Mouse (Mus musculus) gastrocnemius, postnatal 36 days (tissue): ENCODE data around the gene Vpreb1. TPM values are rescaled to one million over a fixed set of nuclear protein-coding genes. Genes with fewer than 3 reads are reported as not detected.

ENCODE experiments used
- DNase-seq, 2 experiments: peaks; one replicate each; pipeline ENCODE4 v3.0.0; 2022
- intact Hi-C: fragments of 180-260 bp; cut with DNase I; formaldehyde crosslinking; loops from one replicate; pipeline ENCODE4 v1.15.1; 2025
- long read RNA-seq, 2 experiments: library from polyadenylated mRNA; stranded (forward); transcript quantifications; one replicate each; pipeline ENCODE4 v2.0.0; 2021
- total RNA-seq, 2 experiments: library from RNA; stranded (reverse); gene quantifications; 2 replicates each; pipeline ENCODE4 v1.2.3; 2021

Gene Vpreb1
- not detected for total RNA-seq
- long read RNA-seq, experiment 1, partial matches to known transcripts, result 0 of 1 reads
- long read RNA-seq, experiment 1, other reads (novel, unspliced or antisense), result 0 of 1 reads
- long read RNA-seq, experiment 2, partial matches to known transcripts, result 0 of 1 reads
- long read RNA-seq, experiment 2, other reads (novel, unspliced or antisense), result 1 of 1 reads

GRCm38 (mm10) chr16:16870617-16871331, at the start of gene Vpreb1, which contains the start of gene Top3b:
TSS of gene Vpreb1 (minus strand) at chr16:16870843.
TSS of gene Top3b (plus strand) at chr16:16870736.
- DNase-seq, result peak; percentile 82 to 83
- intact Hi-C loops, result no loop called here

DNA sequence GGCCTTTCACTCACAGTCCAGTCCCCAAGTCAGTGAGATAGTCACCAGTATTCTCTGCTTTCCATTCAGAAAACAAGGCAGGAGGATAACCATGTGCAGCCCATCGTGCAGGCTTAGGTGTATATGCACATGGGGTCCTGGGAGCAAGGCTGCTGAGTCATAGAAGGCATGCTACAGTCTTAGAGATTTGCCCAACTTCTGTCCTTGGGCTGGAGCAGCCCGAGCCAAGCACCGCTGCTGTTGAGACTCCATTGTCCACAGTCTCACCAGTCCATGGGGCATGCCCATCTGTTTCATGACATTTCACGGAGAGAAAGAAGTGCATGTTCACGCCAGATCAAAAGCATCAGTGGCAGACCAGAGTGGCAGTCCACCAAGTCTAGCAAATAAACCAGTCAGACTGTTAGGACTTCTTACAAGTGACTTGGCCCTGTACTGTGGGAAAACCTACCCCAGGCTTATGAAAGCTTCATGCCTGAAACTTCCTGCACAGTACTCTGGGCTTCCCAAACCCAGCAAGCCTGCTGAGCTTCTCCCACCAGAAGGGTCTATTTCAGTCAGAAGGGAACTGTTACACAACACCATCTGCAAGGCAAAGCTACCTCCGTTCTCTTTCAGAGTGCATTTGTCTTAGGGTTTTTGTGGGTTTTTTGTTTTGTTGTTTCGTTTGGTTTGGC, 47.9 kb upstream of the Vpreb1 start:
- no peak for DNase-seq
- intact Hi-C loops, result loop anchor here (10.0 kb wide), 1 partner anchor 356 kb away; the partner anchor contains the start of gene Tmem191c

DNA sequence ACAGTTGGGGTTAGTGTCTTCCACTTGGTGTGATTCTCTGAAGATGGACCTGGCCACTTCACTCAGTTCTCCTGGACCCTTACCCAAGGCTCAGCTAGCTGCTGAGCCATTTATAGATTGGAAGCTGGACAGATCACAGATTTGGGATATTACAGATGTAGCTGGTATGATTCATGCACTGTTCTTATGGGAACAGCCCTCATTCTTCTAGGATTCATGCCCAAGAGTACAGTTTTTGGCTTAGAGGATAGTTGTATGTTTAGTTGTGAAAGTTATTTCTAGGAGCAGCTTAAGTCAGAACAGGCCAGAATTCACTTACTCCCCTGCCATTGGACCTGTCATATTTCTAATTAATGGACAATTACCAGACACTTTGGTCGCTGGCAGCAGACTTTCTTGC, 42.8 kb upstream of the Vpreb1 start:
- intact Hi-C loops, result loop anchor here (2.0 to 10.0 kb wide), 2 partner anchors 63 to 361 kb away; partner anchors contain the start of gene Tmem191c
- DNase-seq, result no peak

DNA sequence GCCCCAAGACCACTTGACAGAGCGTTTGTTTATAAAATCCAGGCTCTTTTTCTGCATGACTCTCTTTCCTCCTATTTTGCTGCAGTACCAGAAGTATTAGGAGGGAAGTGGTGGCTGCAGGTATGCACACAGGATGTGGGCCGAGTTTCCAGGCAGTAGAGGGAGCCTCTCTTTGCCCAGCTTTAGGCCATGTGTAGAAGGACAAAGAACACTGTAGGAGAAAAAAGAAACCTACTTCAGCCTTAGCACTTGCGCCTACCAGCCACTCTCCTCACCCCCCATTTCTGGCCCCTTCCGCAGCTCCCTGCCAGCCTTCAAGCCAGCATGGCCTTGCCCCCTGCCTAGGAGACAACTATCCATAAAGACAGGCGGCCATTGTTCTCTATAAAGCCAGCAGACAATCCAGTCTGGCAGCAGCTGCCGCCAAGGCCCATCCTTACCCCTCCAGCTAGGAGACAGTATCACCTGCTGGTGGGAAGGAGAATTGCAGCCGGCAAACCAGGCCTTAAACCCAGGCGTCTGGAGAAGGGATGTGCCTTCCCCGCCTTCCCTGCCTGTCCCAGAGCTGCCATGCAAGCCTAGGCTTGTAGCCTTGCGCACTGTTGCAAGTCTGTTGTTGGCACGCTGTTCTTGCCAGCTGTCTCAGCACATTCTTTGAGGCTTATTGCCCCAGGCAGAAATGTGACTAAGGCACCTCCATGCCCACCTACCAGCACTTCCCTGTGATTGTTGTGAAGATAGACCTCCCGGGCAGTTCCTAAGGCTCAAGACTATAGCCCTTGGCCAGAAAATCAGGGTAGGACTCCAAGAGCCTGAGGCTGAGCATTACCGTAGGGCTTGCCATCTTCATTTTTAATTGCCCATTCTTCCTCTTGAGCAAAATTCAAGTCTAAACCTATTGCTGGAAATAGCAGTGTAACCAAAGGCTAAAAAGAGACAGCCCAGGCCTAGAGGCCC, 41.3 kb upstream of the Vpreb1 start:
- intact Hi-C loops, result loop anchor here (2.0 to 10.0 kb wide), 2 partner anchors 61 to 363 kb away; partner anchors contain the start of gene Tmem191c
- DNase-seq, result peak; percentile 60 to 67

GRCm38 (mm10) chr16:16907799-16908198, 37.2 kb upstream of the Vpreb1 start:
- intact Hi-C loops, result no loop called here
- DNase-seq, result peak; percentile 30 to 57

- DNase-seq, result no peak
- intact Hi-C loops, result no loop called here
Measured at GRCm38 (mm10) chr16:16903188-16903587, 32.5 kb upstream of the Vpreb1 start.

- no peak for DNase-seq
- intact Hi-C loops, result no loop called here
Measured at GRCm38 (mm10) chr16:16902329-16902728, 31.7 kb upstream of the Vpreb1 start.

DNA sequence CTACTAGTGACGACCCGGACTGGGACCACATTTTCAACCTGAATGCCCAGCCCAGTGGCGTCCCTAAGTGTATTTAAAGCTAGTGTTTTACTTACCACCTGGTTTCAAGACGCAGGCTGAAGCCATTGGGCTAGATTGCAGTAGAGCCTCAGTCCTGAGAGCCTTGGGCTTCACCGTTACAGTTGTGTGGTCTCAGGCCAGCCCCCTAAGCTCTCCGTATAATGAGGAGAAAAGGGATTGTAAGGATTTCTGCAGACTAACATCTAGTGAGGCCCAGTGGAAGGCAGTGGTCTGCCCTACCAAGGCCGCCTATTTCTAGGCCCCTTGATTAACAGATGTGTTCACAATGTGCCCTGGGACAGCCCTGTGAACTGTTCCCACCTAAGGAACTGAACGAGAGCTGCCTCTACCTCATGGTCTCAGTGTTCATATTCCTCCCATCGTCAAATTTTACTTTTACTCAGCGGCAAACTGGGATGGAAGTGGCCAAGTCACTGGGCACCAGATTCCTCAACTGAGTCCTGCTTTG, 26.5 kb upstream of the Vpreb1 start:
- intact Hi-C loops, result no loop called here
- no peak for DNase-seq

DNA sequence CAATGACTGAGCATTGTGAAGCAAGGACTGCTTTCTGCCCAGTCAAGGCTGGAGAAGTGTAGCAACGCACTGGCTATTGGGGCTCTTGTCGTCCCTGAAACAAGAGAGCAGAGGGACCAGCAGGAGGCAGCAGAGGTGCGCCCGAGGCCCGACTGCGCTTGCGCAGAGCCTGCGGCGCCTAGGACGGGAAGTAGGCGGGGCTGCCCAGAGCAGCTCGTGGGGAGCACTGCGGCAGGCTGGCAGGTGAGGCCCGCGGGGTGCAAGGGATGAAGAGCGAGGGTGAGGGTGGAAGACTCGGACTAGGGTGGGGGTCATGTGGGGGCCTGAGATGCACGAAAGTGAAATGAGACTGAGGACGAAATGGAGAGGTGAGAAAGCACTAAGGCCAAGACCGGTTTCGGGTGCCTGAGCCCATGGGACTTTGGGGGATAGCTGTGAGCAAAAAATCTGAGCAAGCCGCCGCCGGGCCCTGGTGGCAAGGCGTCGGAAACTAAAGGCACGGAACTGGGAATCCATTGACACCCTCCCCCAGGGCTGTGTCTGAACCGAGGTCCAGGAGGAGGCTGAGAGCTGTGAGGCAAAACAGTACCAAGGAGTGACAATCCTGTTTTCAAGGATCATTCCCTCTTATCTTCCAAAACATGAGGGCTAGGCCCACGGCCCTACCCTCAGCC, 25.9 kb upstream of the Vpreb1 start, which contains the start of gene Ppm1f:
Ppm1f (plus strand) TSS at position 88 of the 674 bp plus-strand sequence.
- DNase-seq, result peak; percentile 92 to 94
- intact Hi-C loops, result no loop called here

DNA sequence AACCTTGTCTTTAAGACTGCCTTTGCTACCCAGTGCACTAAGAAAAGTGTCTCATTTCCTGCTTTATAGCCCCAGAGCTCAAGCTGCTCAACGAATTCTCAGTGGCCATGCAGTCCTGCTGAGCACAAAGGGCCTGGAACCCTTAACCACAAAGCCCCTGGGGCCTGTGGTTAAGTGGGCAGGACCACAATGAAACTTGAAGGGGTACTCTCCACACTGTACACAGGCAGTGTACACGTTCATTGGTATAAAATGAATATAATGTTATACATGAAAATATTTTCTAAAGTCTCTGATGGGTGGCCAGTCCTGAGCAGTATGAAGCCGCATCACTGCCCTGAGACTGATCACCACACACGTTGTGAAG, 25.4 kb upstream of the Vpreb1 start:
- intact Hi-C loops, result no loop called here
- no peak for DNase-seq

DNA sequence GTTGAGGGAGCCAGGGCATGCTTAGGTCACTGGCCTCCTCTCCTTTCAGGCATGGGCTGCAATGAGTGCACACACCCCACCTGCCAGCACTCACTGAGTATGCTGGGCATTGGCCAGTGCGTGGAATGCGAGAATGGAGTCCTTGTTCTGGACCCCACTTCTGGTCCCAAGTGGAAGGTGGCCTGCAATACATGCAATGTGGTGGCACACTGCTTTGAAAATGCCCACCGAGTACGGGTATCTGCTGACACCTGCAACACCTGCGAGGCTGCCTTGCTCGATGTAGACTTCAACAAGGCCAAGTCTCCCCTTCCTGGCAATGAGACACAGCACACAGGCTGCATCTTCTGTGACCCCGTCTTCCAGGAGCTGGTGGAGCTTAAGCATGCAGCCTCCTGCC, 21.7 kb upstream of the Vpreb1 start:
- DNase-seq, result no peak
- intact Hi-C loops, result no loop called here

DNA sequence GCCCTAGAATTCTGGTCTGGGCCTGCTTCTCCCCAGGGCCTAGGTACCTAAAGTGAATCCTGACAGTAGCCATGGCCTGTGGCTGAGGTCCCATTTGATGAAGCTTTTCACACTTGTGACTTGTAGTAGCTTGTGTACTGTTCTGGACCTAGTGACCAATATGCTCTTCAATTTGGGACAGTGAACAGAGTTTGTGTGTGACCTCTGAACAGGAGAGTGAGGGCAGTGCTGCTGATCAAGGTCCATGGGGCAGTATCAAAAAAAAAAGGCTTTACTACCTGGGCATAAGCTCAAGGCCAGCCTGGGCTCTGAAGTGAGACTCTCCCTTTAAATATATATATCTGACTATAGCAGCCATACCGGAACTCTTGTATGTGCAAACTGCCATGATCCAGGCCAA, 17.7 kb upstream of the Vpreb1 start:
- no peak for DNase-seq
- intact Hi-C loops, result no loop called here

DNA sequence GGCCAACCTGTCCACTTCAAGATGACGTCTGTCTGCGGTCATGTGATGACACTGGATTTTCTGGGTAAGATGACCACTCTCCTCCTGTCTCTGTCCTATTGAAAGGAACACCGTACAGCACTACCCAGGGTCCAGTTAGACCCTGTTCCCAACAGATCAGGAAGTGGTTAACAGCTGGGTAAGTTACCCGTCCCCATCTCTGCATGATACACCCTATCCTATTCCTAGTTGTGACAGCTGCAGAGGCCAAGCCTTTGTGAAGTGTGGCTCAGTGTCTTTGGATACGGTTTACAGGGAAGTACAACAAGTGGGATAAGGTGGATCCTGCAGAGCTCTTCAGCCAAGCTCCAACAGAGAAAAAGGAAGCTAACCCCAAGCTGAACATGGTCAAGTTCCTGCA, 8.4 kb upstream of the Vpreb1 start:
- DNase-seq, result no peak
- intact Hi-C loops, result no loop called here

- intact Hi-C loops, result no loop called here
- DNase-seq, result no peak
Measured at GRCm38 (mm10) chr16:16870241-16870616, 414 bp downstream of the Vpreb1 start.

- intact Hi-C loops, result no loop called here
- no peak for DNase-seq
Measured at GRCm38 (mm10) chr16:16865696-16866561, 4.7 kb downstream of the Vpreb1 start.

- no peak for DNase-seq
- intact Hi-C loops, result no loop called here
Measured at GRCm38 (mm10) chr16:16865217-16865616, 5.4 kb downstream of the Vpreb1 start.

DNA sequence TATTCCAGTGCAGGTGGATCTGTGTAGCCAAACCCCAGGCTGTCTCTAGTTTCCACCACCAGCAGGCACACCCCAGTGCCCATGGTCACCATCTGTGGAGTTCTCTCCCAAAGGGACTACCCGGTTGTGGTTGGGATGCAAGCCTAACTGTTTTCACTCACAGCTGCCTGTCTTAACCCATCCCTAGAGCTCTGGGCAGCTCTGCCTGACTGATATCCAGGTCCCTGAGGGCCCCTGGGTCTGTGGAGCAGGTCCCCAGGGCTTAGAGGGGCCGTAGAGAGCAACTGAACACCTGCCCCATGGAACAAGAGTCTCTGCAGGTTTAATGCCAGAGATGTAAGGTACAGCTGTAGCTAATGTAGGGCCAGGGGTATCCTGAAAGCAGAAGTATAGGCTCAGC, 6.7 kb downstream of the Vpreb1 start, which contains the start of gene Igll1:
Igll1 (minus strand) TSS at position 8 of the 400 bp plus-strand sequence.
- intact Hi-C loops, result no loop called here
- DNase-seq, result no peak

GRCm38 (mm10) chr16:16862288-16862687, 8.4 kb downstream of the Vpreb1 start:
- no peak for DNase-seq
- intact Hi-C loops, result no loop called here
